Mouse (Mus musculus): ENCODE results near the gene Ahdc1.

The Ahdc1 gene

GRCm38 (mm10) chr4:133014896-133015709 lies 4.0 kb downstream of the Ahdc1 start:
- in situ Hi-C loops (cut with MboI, MseI): loop anchor here in 1 of 2 experiments (5.0 kb wide), 1 partner anchor 172 kb away; no protein-coding TSS in a partner anchor

DNA sequence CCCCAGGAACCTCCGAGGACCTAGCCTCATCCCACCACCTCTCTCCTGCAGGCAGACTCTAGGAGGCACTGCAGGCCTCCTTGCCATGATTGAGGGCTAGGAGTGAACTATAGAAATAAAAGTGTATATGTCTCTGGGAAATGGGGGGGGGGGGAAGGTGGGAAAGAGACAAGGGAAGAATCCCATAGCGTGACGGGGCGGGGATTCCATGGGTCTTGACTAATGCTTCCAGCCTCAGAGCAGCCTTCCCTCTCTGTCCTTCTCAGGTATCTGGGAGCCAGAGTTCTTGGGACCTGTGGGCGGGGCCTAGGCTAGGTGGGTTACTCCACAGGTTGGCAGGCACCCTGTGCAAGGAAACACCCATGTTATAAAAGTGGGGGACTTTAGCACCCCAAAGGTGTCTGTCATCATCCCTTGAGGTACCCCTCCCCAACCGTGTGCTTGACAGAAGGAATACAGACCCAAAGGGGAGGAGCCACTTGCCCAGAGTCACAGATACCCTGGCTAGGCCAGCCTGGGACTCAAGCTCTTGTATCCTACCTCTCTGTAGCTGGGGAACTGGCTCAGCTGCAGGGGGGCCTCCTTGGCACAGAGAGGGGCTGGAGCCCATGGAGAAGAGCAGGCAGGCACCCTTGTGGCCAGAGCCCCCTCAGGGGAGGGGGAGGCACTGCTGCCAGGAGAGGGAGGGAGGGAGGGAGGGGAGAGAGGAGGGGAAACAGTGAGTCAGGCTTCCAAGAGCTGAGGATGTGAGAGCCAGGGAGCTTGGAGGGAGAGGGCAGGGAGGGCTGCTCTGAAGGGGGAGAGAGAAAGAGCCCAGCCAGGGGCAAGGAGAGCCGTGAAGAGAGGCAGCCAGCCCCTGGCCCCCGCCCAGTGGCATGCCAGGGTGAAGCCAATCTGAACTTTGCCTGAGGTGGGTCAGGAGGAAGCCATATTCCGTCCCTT lies 4.9 kb downstream of the Ahdc1 start:
- in situ Hi-C loops (cut with MboI, MseI): no loop called here

DNA sequence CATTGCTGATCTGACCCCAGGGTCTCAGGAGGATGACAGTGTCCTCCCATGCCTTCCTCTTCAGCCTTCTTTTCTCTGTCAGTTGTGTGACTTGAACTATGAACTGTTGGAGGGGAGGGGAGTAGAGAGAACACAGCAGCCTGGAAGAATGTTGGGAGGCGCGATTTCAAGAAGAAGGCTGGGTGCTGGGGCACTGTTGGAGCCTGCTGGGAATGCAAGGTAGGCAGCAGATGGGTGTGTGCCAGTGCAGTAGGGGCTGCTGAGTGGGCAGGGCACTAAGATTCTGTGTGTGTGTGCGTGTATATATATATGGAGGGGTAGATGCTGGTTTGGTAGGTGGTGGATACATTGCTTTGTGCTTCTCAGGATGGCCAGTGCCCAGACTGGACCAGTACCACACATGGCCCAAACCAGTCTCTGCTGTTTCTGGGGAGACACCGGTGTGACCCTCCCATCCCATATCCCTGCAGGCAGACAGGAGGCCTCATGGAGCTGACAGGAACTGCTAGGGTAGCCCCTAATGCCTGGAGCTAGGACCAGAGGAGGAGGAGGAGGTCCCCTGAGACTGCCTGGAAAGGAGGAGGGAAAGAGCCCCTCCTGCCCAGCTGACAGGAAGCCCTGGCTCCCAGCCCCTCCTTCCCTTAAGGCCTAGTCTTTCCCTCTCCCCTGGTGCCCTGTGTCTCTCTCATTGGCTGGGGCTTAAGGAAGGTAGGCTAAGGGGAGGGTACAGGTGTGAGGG lies 5.8 kb downstream of the Ahdc1 start:
- in situ Hi-C loops (cut with MboI, MseI): no loop called here

- in situ Hi-C loops (cut with MboI, MseI): no loop called here
Observed at GRCm38 (mm10) chr4:133017597-133018262, 6.7 kb downstream of the Ahdc1 start.

- in situ Hi-C loops (cut with MboI, MseI): no loop called here
Observed at GRCm38 (mm10) chr4:133018263-133018798, 7.3 kb downstream of the Ahdc1 start.

DNA sequence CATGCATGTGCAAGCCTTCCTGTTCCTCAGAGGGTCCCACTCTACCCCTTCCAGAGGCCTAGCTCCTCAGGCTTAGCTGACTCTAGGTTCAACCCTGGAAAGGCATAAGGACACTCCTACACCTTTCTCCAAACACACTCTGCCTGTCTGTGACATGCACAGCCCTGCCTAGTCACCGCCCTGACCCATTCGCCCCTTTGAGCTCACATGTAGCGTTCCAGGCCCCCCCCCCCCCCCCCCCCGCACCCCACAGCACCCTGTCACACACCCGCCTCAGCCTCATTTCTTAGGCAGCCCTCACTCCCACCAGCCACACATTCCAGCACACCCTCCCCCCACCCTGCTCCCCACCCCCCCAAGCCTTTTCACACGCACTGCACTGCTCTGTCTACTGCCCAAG lies 9.7 kb downstream of the Ahdc1 start:
- in situ Hi-C loops (cut with MboI, MseI): no loop called here

DNA sequence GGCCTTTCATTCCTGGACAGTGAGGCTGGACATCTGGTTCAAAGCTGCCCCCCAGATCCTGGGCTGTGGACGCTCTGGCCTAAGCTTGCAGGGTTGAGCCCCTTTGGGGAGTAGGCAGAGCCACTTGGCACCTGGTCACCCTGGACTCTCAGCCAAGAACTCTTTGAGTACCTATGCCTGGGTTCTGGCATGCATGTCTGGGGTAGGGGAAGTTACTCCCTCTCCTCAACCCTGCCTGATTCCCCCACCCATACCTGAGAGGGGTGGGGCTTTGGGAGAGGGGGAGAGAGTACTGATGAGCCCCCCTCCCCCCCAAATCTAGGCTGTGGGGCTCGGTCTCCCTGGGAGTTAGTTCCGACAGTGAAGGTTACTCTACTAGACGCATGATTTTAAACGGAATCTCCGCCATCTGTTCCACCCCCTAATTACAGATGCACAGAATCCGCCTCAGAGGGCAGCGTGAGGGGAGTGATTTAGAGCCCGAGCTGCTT lies 10.2 kb downstream of the Ahdc1 start:
- in situ Hi-C loops (cut with MboI, MseI): no loop called here

- in situ Hi-C loops (cut with MboI, MseI): no loop called here
Observed at GRCm38 (mm10) chr4:133022217-133022616, 11.2 kb downstream of the Ahdc1 start.

DNA sequence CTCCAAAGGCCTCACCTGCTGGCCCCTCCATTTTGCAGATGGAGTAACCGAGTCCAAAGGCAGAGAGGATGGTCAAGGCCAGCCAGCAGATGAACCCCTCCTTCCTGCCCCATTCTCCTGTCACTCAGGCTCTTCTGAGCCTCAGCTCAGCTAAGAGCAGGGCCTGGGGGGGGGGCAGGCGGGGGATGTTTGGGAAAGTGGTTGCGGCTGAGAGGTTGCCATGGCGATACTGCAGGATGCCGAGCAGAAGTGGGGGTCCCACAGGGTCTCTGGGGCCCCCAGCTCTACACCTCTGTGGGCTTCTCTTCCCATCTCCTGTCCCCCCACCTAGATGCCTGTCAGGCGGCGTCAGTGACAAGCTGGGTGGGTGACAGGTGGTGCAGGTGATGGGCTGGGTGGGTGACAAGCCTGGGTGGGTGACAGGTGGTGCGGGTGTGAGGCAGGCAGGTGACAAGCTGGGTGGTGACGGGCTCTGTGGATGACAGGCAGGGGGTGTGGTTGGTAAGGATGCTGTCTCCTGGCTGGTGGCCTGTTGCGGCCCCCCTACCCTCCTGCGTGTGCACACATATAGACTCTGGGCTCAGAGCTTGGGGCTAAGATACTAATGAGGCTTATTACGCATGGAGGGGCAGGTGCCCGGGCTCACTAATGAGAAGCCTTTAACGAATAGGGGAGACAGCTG lies 12.0 kb downstream of the Ahdc1 start:
- in situ Hi-C loops (cut with MboI, MseI): no loop called here

- in situ Hi-C loops (cut with MboI, MseI): no loop called here
Observed at GRCm38 (mm10) chr4:133023636-133024035, 12.6 kb downstream of the Ahdc1 start.

DNA sequence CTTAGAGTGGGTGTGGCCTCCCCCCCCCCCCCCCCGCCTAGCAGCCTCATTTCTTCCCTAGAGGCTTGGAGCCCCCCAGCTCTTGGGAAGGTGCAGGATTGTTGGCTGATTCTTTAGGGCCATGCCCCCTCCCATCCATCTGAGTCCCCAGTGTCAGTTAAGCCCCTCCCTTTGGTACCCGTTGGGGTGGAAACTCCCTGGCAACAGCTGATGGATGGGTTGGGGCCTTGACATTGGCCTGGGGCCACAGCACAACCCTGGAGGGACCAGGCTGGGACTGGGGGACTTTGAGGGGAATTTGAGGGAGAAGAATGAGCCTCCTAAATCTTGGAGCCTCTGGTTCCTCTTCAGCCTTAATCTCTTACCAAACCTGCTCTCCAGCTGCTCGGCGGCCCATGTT lies 13.3 kb downstream of the Ahdc1 start:
- in situ Hi-C loops (cut with MboI, MseI): no loop called here

DNA sequence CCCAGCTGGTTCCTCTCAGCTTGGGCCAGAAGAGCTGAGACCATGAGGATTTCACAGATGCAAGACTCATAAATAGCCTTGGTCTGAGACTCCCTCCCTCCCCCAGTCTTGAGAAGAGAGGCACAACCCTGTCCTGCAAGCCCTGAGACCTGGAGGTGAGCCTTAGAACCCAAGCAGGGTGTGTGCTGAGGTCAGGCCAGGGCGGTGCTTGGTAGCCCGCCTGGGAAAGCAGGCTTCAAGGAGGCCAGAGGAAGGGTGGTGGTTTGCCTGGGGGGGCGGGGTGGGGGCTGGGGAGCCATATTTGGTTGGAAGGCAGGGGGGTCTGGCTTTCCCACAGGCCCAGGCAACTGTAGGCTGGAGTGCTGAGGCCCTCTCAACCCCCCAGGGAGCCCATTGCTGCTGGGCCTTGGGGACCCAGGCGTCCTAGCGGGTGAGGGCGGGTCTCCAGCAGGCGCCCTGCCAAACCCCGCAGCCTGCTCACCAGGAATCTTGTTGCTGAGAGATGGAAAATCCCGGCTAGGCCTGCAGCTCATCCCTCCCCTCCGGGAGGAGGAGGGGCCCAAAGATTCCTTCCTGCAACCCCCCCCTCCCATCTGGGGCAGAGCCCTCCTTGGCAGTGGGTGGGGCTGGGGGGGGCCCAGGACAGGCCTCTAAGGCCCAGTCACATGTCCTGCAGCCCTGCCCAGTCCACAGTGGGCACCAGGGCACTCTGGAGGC lies 14.1 kb downstream of the Ahdc1 start:
- in situ Hi-C loops (cut with MboI, MseI): no loop called here

DNA sequence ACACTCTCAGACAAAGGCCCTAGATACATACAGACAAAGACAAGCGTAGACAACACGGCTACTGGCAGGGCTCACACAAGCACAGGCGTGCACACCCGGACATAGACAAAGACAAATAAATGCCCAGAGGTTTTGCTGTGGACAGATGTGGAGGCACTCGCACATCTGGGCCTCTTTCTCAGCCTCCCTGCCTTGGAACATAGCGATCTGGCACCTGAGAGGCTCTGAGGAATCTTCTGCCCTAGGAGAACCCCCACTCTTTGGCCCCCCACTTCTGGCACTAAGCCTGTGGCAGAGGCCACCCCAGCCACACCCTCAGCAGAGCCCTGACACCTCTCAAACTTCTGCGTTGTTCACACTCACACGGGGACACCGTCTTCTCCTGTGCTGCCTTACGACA lies 15.2 kb downstream of the Ahdc1 start:
- in situ Hi-C loops (cut with MboI, MseI): no loop called here

GRCm38 (mm10) chr4:133026826-133027375 lies 15.8 kb downstream of the Ahdc1 start:
- in situ Hi-C loops (cut with MboI, MseI): no loop called here

DNA sequence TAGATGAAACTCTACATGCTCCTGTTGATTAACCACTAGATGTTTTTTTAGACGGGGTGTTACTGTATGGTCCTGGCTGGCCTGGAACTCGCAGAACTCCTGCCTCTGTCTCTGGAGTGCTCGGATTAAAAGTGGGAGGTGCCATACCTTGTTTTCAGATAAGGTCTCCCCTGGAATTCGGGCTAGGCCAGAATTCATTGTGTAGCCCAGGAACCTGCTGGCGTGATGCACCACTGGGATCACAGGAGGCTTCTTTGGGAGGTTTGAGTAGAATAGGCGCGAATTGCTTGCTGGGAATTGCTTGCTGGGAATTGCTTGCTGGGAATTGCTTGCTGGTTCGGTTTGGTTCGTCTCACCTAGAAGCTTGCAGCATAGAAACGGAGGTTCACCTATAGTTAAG lies 16.7 kb downstream of the Ahdc1 start:
- in situ Hi-C loops (cut with MboI, MseI): no loop called here

DNA sequence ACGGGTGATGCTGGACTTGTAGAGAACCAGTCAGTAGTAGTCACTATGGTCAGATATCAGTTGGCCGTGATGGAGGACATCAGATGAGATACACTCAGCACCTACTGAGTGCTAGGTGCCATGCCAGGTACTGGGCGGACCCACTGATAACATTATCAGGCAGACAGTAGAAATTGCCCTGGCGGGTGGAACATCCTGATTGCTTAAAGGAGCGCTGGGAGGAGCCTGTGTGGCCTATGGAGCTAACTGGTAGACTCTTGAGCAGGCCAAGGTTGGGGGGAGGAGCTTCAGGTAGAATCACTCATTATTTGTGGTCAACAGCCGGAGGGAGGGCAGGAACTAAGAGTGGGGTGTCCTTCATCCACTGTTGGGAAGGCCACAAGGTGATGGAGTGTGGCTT lies 17.1 kb downstream of the Ahdc1 start:
- in situ Hi-C loops (cut with MboI, MseI): no loop called here

GRCm38 (mm10) chr4:133028875-133029274 lies 17.8 kb downstream of the Ahdc1 start:
- in situ Hi-C loops (cut with MboI, MseI): no loop called here

GRCm38 (mm10) chr4:133032410-133033095 lies 21.5 kb downstream of the Ahdc1 start:
- in situ Hi-C loops (cut with MboI, MseI): no loop called here

- in situ Hi-C loops (cut with MboI, MseI): no loop called here
Observed at GRCm38 (mm10) chr4:133034478-133034877, 23.4 kb downstream of the Ahdc1 start.

Measured in T-helper 17 cell (primary cell).